Mouse (Mus musculus) layer of hippocampus, adult 2 months (tissue): ENCODE results near the gene Mapkap1. TPM values are rescaled to one million over a fixed set of nuclear protein-coding genes. Genes with fewer than 3 reads are reported as not detected.
A peak's percentile ranks its signal among the peaks of the same experiment; 100 is the strongest.

Experiments
- DNase-seq, 2 experiments: peaks; one replicate each; pipeline ENCODE4 v3.0.0; 2022; ENCODE audit warnings: low spot score in 2 of 2
- H3K27ac ChIP-seq: fragments of 200-600 bp; 2 replicates; pipeline ENCODE4 v1.8.1; 2022
- H3K4me3 ChIP-seq: fragments of 200-600 bp; 2 replicates; pipeline ENCODE4 v1.8.1; 2022; ENCODE audit warnings: mild to moderate bottlenecking
- CTCF ChIP-seq: fragments of 200-600 bp; conservative IDR thresholded peaks from 2 replicates; pipeline ENCODE4 v1.8.1; 2022; ENCODE audit warnings: antibody characterized with exemption, mild to moderate bottlenecking, moderate library complexity
- total RNA-seq, 2 experiments: library from RNA; stranded (reverse); gene quantifications; 2 replicates each; pipeline ENCODE4 v1.2.3; 2021

Mapkap1 gene
- total RNA-seq, 2 experiments from 2014 or later: 67.8 to 70.3 TPM

- Histone ChIP-seq H3K4me3 (no peak overlapping the region), H3K27ac (no peak overlapping the region)
- no peak for DNase-seq
- no peak for TF ChIP-seq CTCF
Measured at GRCm38 (mm10) chr2:34521384-34521783, 114.8 kb downstream of the Mapkap1 start.

GRCm38 (mm10) chr2:34526527-34527371 is 120.2 kb downstream of the Mapkap1 start:
- no peak overlapping the region for H3K4me3 ChIP-seq
- no peak for TF ChIP-seq CTCF
- H3K27ac ChIP-seq: no peak overlapping the region
- no peak for DNase-seq

- no peak for DNase-seq
- TF ChIP-seq CTCF: no peak
- no peak overlapping the region for H3K27ac ChIP-seq
- no peak overlapping the region for H3K4me3 ChIP-seq
Measured at GRCm38 (mm10) chr2:34528491-34528890, 121.9 kb downstream of the Mapkap1 start.

- peak; percentile 72 for TF ChIP-seq CTCF
- peak in 1 of 2 experiments; percentile 23 for DNase-seq
Measured at GRCm38 (mm10) chr2:34530042-34530441, 123.5 kb downstream of the Mapkap1 start.

GRCm38 (mm10) chr2:34531801-34532298 is 125.3 kb downstream of the Mapkap1 start:
- no peak for TF ChIP-seq CTCF
- DNase-seq: peak; percentile 55 to 63
- Histone ChIP-seq H3K4me3 (no peak overlapping the region), H3K27ac (peak overlapping the region; percentile 67)

More at GRCm38 (mm10) chr2:34530042-34530441, 123.5 kb downstream of the Mapkap1 start:
- no peak overlapping the region for H3K4me3 ChIP-seq
- no peak overlapping the region; the same call in 1 of the 2 replicates for H3K27ac ChIP-seq

GRCm38 (mm10) chr2:34532394-34532793 is 125.8 kb downstream of the Mapkap1 start:
- no peak overlapping the region for H3K4me3 ChIP-seq
- DNase-seq: no peak
- H3K27ac ChIP-seq: peak overlapping the region; percentile 67
- no peak for TF ChIP-seq CTCF

GRCm38 (mm10) chr2:34533281-34533680 is 126.7 kb downstream of the Mapkap1 start:
- no peak overlapping the region for H3K4me3 ChIP-seq
- DNase-seq: no peak
- no peak for TF ChIP-seq CTCF
- H3K27ac ChIP-seq: peak overlapping the region; percentile 46; the same call in 1 of the 2 replicates

GRCm38 (mm10) chr2:34534996-34535395 is 128.4 kb downstream of the Mapkap1 start:
- no peak for TF ChIP-seq CTCF
- DNase-seq: no peak
- Histone ChIP-seq H3K4me3 (no peak overlapping the region), H3K27ac (peak overlapping the region; percentile 1; the same call in 1 of the 2 replicates)

GRCm38 (mm10) chr2:34537356-34537755 is 130.8 kb downstream of the Mapkap1 start:
- DNase-seq: no peak
- Histone ChIP-seq H3K4me3 (no peak overlapping the region), H3K27ac (no peak overlapping the region)
- no peak for TF ChIP-seq CTCF

- no peak for TF ChIP-seq CTCF
- H3K27ac ChIP-seq: no peak overlapping the region
- no peak overlapping the region for H3K4me3 ChIP-seq
- no peak for DNase-seq
Measured at GRCm38 (mm10) chr2:34543581-34543980, 137.0 kb downstream of the Mapkap1 start.

- DNase-seq: no peak
- no peak overlapping the region for H3K4me3 ChIP-seq
- no peak overlapping the region for H3K27ac ChIP-seq
- TF ChIP-seq CTCF: no peak
Measured at GRCm38 (mm10) chr2:34544021-34544420, 137.4 kb downstream of the Mapkap1 start.

GRCm38 (mm10) chr2:34544646-34545395 is 138.2 kb downstream of the Mapkap1 start:
- no peak for TF ChIP-seq CTCF
- no peak overlapping the region for H3K27ac ChIP-seq
- DNase-seq: no peak
- no peak overlapping the region for H3K4me3 ChIP-seq

GRCm38 (mm10) chr2:34546176-34546677 is 139.7 kb downstream of the Mapkap1 start:
- Histone ChIP-seq H3K27ac (no peak overlapping the region), H3K4me3 (no peak overlapping the region)
- TF ChIP-seq CTCF: no peak
- peak; percentile 42 to 76 for DNase-seq
